Comparison of ENCODE assay signal across 9 mouse cellular contexts in genomic region chr15:83118360-83118759, GRCm38 (mm10). TPM values are rescaled to one million over a fixed set of nuclear protein-coding genes. Genes with fewer than 3 reads are reported as not detected.
DNase-seq lines count a peak whose midpoint lies in the region; ATAC-seq lines count a peak whose summit lies in the region.
"Had no signal": no experiment of that assay in that cellular context is flagged by ENCODE, and none has a peak within 500 bp of the region (broad histone marks: within the 10 kb centered on the region; RNA-seq: fewer than 3 reads in every experiment).

No protein-coding gene starts in this region.

- no peak for ATAC-seq in forebrain, embryonic 15.5 days (replicated peaks)

- H3K9me3 ChIP-seq in forebrain, embryonic 15.5 days: no peaks in the 10 kb centered on the region
- H3K9me3 ChIP-seq in forebrain, embryonic 10.5 days: no peaks in the 10 kb centered on the region
- H3K9me3 ChIP-seq: limb, embryonic 12.5 days had no signal

- peaks cover 30% of the 10 kb centered on the region for H3K36me3 ChIP-seq in forebrain, embryonic 15.5 days
- H3K36me3 ChIP-seq in forebrain, embryonic 10.5 days (replicated peaks): peaks cover 67% of the 10 kb centered on the region

- no peaks in the 10 kb centered on the region for H3K27me3 ChIP-seq in forebrain, embryonic 15.5 days
- H3K27me3 ChIP-seq in forebrain, embryonic 10.5 days (ENCODE audit: poor library complexity, severe bottlenecking): no peaks in the 10 kb centered on the region
- H3K27me3 ChIP-seq: limb, embryonic 12.5 days had no signal

- H3K27ac ChIP-seq in forebrain, embryonic 15.5 days (replicated peaks): peak overlapping the region; percentile 65
- H3K27ac ChIP-seq in forebrain, embryonic 10.5 days: no peak overlapping the region
- H3K27ac ChIP-seq: limb, embryonic 12.5 days had no signal

- peaks cover 30% of the 10 kb centered on the region for H3K4me1 ChIP-seq in forebrain, embryonic 15.5 days
- peaks cover 38% of the 10 kb centered on the region for H3K4me1 ChIP-seq in forebrain, embryonic 10.5 days

- no peak for DNase-seq in forebrain, embryonic 10.5 days (ENCODE audit: extremely low spot score, low spot score)
- DNase-seq in ovary, postnatal 14 days (ENCODE audit: low spot score): peak; percentile 25
- DNase-seq in ovary, adult 18-20 months (ENCODE audit: low spot score): no peak
- peak; percentile 67 to 69 for DNase-seq in cerebellum, postnatal 36 days
- peak; percentile 55 for DNase-seq in lung, postnatal 36 days
- DNase-seq in urinary bladder, postnatal 25 days (ENCODE audit: low spot score): no peak
- DNase-seq in embryo, embryonic 11 days: no peak

- H3K4me2 ChIP-seq in forebrain, embryonic 15.5 days (replicated peaks): no peak overlapping the region
- H3K4me2 ChIP-seq: limb, embryonic 12.5 days had no signal

- WGBS in forebrain, embryonic 15.5 days: 49% methylated on average over 7 of the region's 7 CpGs
- WGBS in forebrain, embryonic 10.5 days: 87% methylated on average over 7 of the region's 7 CpGs

- no peak overlapping the region; the same call in 1 of the 2 replicates for H3K9ac ChIP-seq in forebrain, embryonic 15.5 days (replicated peaks)
- H3K9ac ChIP-seq: limb, embryonic 12.5 days had no signal

- H3K4me3 ChIP-seq in forebrain, embryonic 15.5 days: no peak overlapping the region
- no peak overlapping the region for H3K4me3 ChIP-seq in forebrain, embryonic 10.5 days
- H3K4me3 ChIP-seq: limb, embryonic 12.5 days had no signal

RNA-seq across cellular contexts. Expression of gene Rrp7a, which starts 4.2 kb away (rescaled TPM):
- polyA plus RNA-seq in forebrain, embryonic 15.5 days (2015; fragmentation: Nextera tagmentation; extraction: Ambion mirVana): 72.4 and 72.9 TPM in 2 replicates
- 81.9 and 86.5 TPM in 2 replicates for polyA plus RNA-seq in forebrain, embryonic 10.5 days (2016; fragmentation: Nextera tagmentation; extraction: Ambion mirVana)

RNA-seq across cellular contexts. Expression of gene Serhl, which starts 29.1 kb away (rescaled TPM):
- polyA plus RNA-seq in forebrain, embryonic 15.5 days (2015; fragmentation: Nextera tagmentation; extraction: Ambion mirVana): 31.3 and 35.9 TPM in 2 replicates
- polyA plus RNA-seq in forebrain, embryonic 10.5 days (2016; fragmentation: Nextera tagmentation; extraction: Ambion mirVana): 49.7 and 51.8 TPM in 2 replicates

RNA-seq across cellular contexts. Expression of gene Poldip3, which starts 30.8 kb away (rescaled TPM):
- polyA plus RNA-seq in forebrain, embryonic 15.5 days (2015; fragmentation: Nextera tagmentation; extraction: Ambion mirVana): 157 and 159 TPM in 2 replicates
- 180 and 185 TPM in 2 replicates for polyA plus RNA-seq in forebrain, embryonic 10.5 days (2016; fragmentation: Nextera tagmentation; extraction: Ambion mirVana)

RNA-seq across cellular contexts. Expression of gene Cyb5r3, which starts 54.0 kb away (rescaled TPM):
- 85.3 and 92.8 TPM in 2 replicates for polyA plus RNA-seq in forebrain, embryonic 15.5 days (2015; fragmentation: Nextera tagmentation; extraction: Ambion mirVana)
- polyA plus RNA-seq in forebrain, embryonic 10.5 days (2016; fragmentation: Nextera tagmentation; extraction: Ambion mirVana): 187 and 200 TPM in 2 replicates

Comparison
In these comparisons a context has a peak if more than half of its experiments do, and no peak if none do; other contexts are left out.
1. DNase-seq: peak in ovary, postnatal 14 days (single experiment), cerebellum, postnatal 36 days (2 of 2) and lung, postnatal 36 days (single experiment); none in forebrain, embryonic 10.5 days (single experiment), ovary, adult 18-20 months (single experiment), urinary bladder, postnatal 25 days (single experiment) and embryo, embryonic 11 days (single experiment).